Mouse (Mus musculus) liver, adult 2 months (tissue): ENCODE measurements around the gene Inpp5k. TPM values are rescaled to one million over a fixed set of nuclear protein-coding genes. Genes with fewer than 3 reads are reported as not detected.

Experiments
- DNase-seq: peaks from one replicate; pipeline ENCODE4 v3.0.0-alpha.2; 2011; ENCODE audit warnings: low read depth, low spot score; ENCODE audit errors: extremely low read depth
- H3K27ac ChIP-seq: fragments of 200-500 bp; replicated peaks from 2 replicates; pipeline ENCODE4 v1.5.1; 2012; ENCODE audit warnings: low read depth, mild to moderate bottlenecking, control low read depth, inconsistent platforms, low read length; ENCODE audit not compliant: insufficient read depth
- H3K27me3 ChIP-seq: fragments of 200-500 bp; 2 replicates; pipeline ENCODE4 v1.6.1; 2012; ENCODE audit warnings: mild to moderate bottlenecking, moderate library complexity, low read length, inconsistent platforms; ENCODE audit not compliant: control insufficient read depth, insufficient read depth
- H3K36me3 ChIP-seq: fragments of 200-500 bp; 2 replicates; pipeline ENCODE4 v1.6.1; 2012; ENCODE audit warnings: low read length, inconsistent platforms; ENCODE audit not compliant: control insufficient read depth, insufficient read depth
- H3K4me1 ChIP-seq: fragments of 200-500 bp; 2 replicates; pipeline ENCODE4 v1.6.1; 2011; ENCODE audit warnings: low read length; ENCODE audit not compliant: control insufficient read depth, insufficient read depth
- H3K4me3 ChIP-seq: fragments of 200-500 bp; 2 replicates; pipeline ENCODE4 v1.5.1; 2011; ENCODE audit warnings: low read depth, mild to moderate bottlenecking, control low read depth, low read length, moderate library complexity; ENCODE audit not compliant: insufficient read depth
- H3K79me2 ChIP-seq: fragments of 200-500 bp; 2 replicates; pipeline ENCODE4 v1.6.1; 2012; ENCODE audit warnings: inconsistent platforms, mild to moderate bottlenecking, low read length, moderate library complexity; ENCODE audit not compliant: control insufficient read depth, insufficient read depth
- H3K9ac ChIP-seq: fragments of 200-500 bp; 2 replicates; pipeline ENCODE4 v1.6.1; 2012; ENCODE audit warnings: low read depth, mild to moderate bottlenecking, control low read depth, inconsistent platforms, low read length
- CTCF ChIP-seq: fragments of 200-500 bp; IDR thresholded peaks from 2 replicates; pipeline ENCODE4 v1.5.1; 2011; ENCODE audit warnings: low read depth, low read length, control low read depth
- POLR2A ChIP-seq: fragments of 200-500 bp; IDR thresholded peaks from 2 replicates; pipeline ENCODE4 v1.6.1; 2011; ENCODE audit warnings: low read length, control low read depth; ENCODE audit not compliant: insufficient read depth; ENCODE audit errors: extremely low read depth
- WGBS: fragments of 180-500 bp; shearing (Covaris S2); methylation state at CpG from one replicate; pipeline ENCODE4 v1.1.7; 2018; 5-methylcytosine and 5-hydroxymethylcytosine counted together
- polyA plus RNA-seq: library from polyadenylated mRNA; depleted of rRNA; stranded (reverse); fragments of >200 nt; gene quantifications from 2 replicates; pipeline ENCODE4 v1.2.3, GENCODE M21; 2012
- total RNA-seq: library from RNA; depleted of rRNA; stranded (reverse); fragments of >200 nt; gene quantifications from 2 replicates; pipeline ENCODE4 v1.2.3, GENCODE M21; 2014

Inpp5k gene
- total and polyA plus RNA-seq, 2 experiments, result 12.3 to 17.2 TPM

GRCm38 (mm10) chr11:75621426-75621825, 9.4 kb upstream of the Inpp5k start:
- no peak for TF ChIP-seq CTCF
- no peak for TF ChIP-seq POLR2A
- Histone ChIP-seq H3K4me3 (no peak overlapping the region), H3K4me1 (peaks cover 8% of the 10 kb centered on the region), H3K27ac (0 out of 2 replicates have a peak overlapping the region, but pooled peaks have one; percentile 0), H3K9ac (no peak overlapping the region), H3K79me2 (no peaks in the 10 kb centered on the region), H3K27me3 (no peaks in the 10 kb centered on the region), H3K36me3 (peaks cover 36% of the 10 kb centered on the region)
- DNase-seq, result no peak
- 80% methylated on average over 2 of the region's 2 CpGs for WGBS

GRCm38 (mm10) chr11:75622588-75623329, 8.0 kb upstream of the Inpp5k start:
- peaks cover 33% of the 10 kb centered on the region for H3K36me3 ChIP-seq
- no peak overlapping the region for H3K4me3 ChIP-seq
- no peak overlapping the region for H3K27ac ChIP-seq
- WGBS, result 97% methylated on average over 2 of the region's 2 CpGs
- H3K9ac ChIP-seq, result no peak overlapping the region
- no peaks in the 10 kb centered on the region for H3K27me3 ChIP-seq
- DNase-seq, result no peak
- H3K79me2 ChIP-seq, result no peaks in the 10 kb centered on the region
- H3K4me1 ChIP-seq, result peaks cover 8% of the 10 kb centered on the region
- TF ChIP-seq POLR2A, result no peak
- no peak for TF ChIP-seq CTCF

DNA sequence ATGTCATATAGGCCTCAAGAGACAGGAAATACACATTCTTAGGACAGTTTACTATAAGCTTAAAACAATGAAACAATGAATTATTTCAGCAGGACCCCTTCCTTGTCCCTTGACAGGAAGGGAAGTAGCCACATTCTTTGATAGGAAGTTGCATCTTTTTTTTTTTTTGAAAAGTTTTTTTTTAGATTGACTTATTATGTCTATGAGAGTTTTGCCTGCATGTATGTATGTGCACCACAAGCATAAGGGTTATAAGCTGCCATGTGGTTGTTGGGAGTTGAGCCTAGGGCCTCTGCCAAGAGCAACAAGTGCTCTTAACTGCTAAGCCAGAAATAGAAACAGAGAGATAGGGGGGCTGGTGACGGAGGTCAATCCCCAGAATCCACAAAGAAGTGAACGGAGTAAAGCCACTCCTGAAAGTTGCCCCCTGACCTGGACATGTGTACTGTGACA, 6.7 kb upstream of the Inpp5k start:
- no peak overlapping the region for H3K9ac ChIP-seq
- WGBS, result 78% methylated on average over 2 of the region's 2 CpGs
- peaks cover 8% of the 10 kb centered on the region for H3K4me1 ChIP-seq
- peak overlapping the region; percentile 17 for H3K27ac ChIP-seq
- H3K27me3 ChIP-seq, result no peaks in the 10 kb centered on the region
- TF ChIP-seq CTCF (no peak), POLR2A (no peak)
- H3K36me3 ChIP-seq, result peaks cover 27% of the 10 kb centered on the region
- no peak overlapping the region for H3K4me3 ChIP-seq
- DNase-seq, result no peak
- no peaks in the 10 kb centered on the region for H3K79me2 ChIP-seq

- H3K79me2 ChIP-seq, result no peaks in the 10 kb centered on the region
- H3K9ac ChIP-seq, result no peak overlapping the region
- TF ChIP-seq CTCF (no peak), POLR2A (no peak)
- 81% methylated on average over 4 of the region's 4 CpGs for WGBS
- peaks cover 16% of the 10 kb centered on the region; the same call in 1 of the 2 replicates for H3K36me3 ChIP-seq
- no peak for DNase-seq
- H3K27ac ChIP-seq, result no peak overlapping the region
- H3K4me1 ChIP-seq, result peaks cover 3% of the 10 kb centered on the region
- H3K27me3 ChIP-seq, result no peaks in the 10 kb centered on the region
- H3K4me3 ChIP-seq, result no peak overlapping the region
Measured at GRCm38 (mm10) chr11:75625820-75626219, 5.0 kb upstream of the Inpp5k start.

DNA sequence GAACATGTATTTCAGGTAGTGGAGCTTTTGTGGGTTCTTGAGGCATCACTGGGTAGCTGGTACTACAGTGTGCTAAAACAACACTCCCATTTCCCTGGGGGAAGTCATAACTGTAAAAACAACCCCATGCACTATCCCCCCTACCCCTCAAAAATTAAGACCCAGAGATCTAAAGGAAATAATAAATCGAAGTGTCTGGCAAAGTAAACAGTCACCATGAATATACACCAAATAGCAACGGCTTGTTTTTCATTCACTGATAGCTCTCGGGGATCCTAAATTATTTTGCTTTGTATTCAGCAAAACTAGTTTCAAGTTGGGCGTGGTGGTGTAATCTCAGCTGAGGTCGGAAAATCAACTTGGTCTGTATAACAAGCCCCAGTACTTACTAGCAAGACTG, 690 bp upstream of the Inpp5k start:
- H3K36me3 ChIP-seq, result peaks cover 15% of the 10 kb centered on the region; the same call in 1 of the 2 replicates
- no peaks in the 10 kb centered on the region for H3K27me3 ChIP-seq
- peaks cover 3% of the 10 kb centered on the region; the same call in 1 of the 2 replicates for H3K79me2 ChIP-seq
- DNase-seq, result no peak
- no peak overlapping the region for H3K9ac ChIP-seq
- H3K27ac ChIP-seq, result no peak overlapping the region
- no peak for TF ChIP-seq POLR2A
- TF ChIP-seq CTCF, result no peak
- H3K4me1 ChIP-seq, result peaks cover 3% of the 10 kb centered on the region; the same call in 1 of the 2 replicates
- 6% methylated on average over 5 of the region's 5 CpGs for WGBS
- peak overlapping the region; percentile 71; the same call in 1 of the 2 replicates for H3K4me3 ChIP-seq

DNA sequence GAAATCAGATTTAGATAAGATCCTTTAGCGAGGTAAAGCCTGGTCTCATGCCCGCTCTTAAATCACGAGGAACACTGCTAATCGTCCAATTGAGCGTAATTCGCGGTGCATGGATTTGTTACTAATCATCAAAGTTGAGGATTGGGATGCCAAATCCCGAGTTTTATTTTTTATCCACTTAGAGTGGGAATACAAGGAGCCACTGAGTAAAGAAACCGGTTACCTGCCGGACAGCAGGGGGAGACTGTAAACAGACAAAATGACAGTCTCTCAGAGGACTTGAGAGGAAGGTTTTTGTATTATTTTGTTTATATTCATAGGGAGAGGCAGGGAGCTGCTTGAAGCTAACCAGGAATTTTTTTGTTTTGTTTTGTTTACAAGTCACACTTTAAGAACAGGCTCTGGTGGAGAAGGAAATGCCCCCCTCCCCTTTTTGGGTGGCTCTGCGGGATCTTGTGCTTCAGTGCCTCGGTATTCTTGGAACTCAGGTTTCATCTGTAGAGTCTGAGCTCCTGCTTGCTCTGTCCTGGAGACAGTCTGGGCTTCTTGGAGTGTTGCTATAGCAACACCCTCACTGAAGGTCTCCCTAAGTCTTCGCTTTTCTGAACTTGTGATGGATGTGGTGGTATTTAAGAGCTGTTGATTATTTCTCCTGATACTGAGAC, 905 bp downstream of the Inpp5k start:
- Histone ChIP-seq H3K79me2 (peaks cover 3% of the 10 kb centered on the region; the same call in 1 of the 2 replicates), H3K9ac (peak overlapping the region; percentile 70), H3K27me3 (no peaks in the 10 kb centered on the region), H3K4me1 (peaks cover 3% of the 10 kb centered on the region; the same call in 1 of the 2 replicates), H3K4me3 (peak overlapping the region; percentile 72), H3K27ac (no peak overlapping the region), H3K36me3 (peaks cover 6% of the 10 kb centered on the region; the same call in 1 of the 2 replicates)
- 13% methylated on average over 13 of the region's 13 CpGs for WGBS
- peak; percentile 44 for DNase-seq
- no peak for TF ChIP-seq POLR2A
- no peak for TF ChIP-seq CTCF
